Mouse (Mus musculus) hindbrain, embryonic 16.5 days (tissue): Measurements from ENCODE around the gene Adgrg6. TPM values are rescaled to one million over a fixed set of nuclear protein-coding genes. Genes with fewer than 3 reads are reported as not detected.
A peak's percentile ranks its signal among the peaks of the same experiment; 100 is the strongest.

Source experiments
- ATAC-seq: fragments of 200-750 bp; cut with Nextera tagmentation; 2 replicates; pipeline ENCODE4 v1.8.0; 2017; ENCODE audit warnings: moderate TSS enrichment, moderate library complexity
- H3K27ac ChIP-seq: fragments of 300-500 bp; sonication (generic); 2 replicates; pipeline ENCODE4 v1.5.1; 2014; ENCODE audit warnings: low read depth, mild to moderate bottlenecking, control low read depth, low read length, moderate library complexity
- H3K27me3 ChIP-seq: fragments of 300-500 bp; sonication (generic); replicated peaks from 2 replicates; pipeline ENCODE4 v1.6.1; 2014; ENCODE audit warnings: low read length; ENCODE audit not compliant: control insufficient read depth, insufficient read depth
- H3K36me3 ChIP-seq: fragments of 300-500 bp; sonication (generic); 2 replicates; pipeline ENCODE4 v1.6.1; 2014; ENCODE audit warnings: mild to moderate bottlenecking, low read length, moderate library complexity, mixed read lengths; ENCODE audit not compliant: control insufficient read depth, insufficient read depth
- H3K4me1 ChIP-seq: fragments of 300-500 bp; sonication (generic); 2 replicates; pipeline ENCODE4 v1.6.1; 2014; ENCODE audit warnings: low read depth, low read length; ENCODE audit not compliant: control insufficient read depth, insufficient read depth
- H3K4me2 ChIP-seq: fragments of 300-500 bp; sonication (generic); 2 replicates; pipeline ENCODE4 v1.6.1; 2014; ENCODE audit warnings: mild to moderate bottlenecking, low read length, control low read depth, moderate library complexity
- H3K4me3 ChIP-seq: fragments of 300-500 bp; sonication (generic); 2 replicates; pipeline ENCODE4 v1.5.1; 2014; ENCODE audit warnings: mild to moderate bottlenecking, low read length, control low read depth, moderate library complexity
- H3K9ac ChIP-seq: fragments of 300-500 bp; sonication (generic); 2 replicates; pipeline ENCODE4 v1.6.1; 2014; ENCODE audit warnings: low read depth, mild to moderate bottlenecking, control low read depth, low read length, moderate library complexity
- H3K9me3 ChIP-seq: fragments of 300-500 bp; sonication (generic); 2 replicates; pipeline ENCODE4 v1.6.1; 2014; ENCODE audit warnings: mild to moderate bottlenecking, low read length, moderate library complexity; ENCODE audit not compliant: control insufficient read depth
- WGBS: fragments of 180-500 bp; shearing (Covaris S2); extraction: QIAGEN DNeasy Blood & Tissue Kit; methylation state at CpG from one replicate; pipeline ENCODE4 v1.1.7; 2014; 5-methylcytosine and 5-hydroxymethylcytosine counted together
- polyA plus RNA-seq: library from polyadenylated mRNA; unstranded; fragments of >200 nt; fragmentation: Nextera tagmentation; extraction: Ambion mirVana; gene quantifications from 2 replicates; pipeline ENCODE4 v1.2.1, GENCODE M21; 2015

Adgrg6 gene
- polyA plus RNA-seq, 1 experiment from 2014 or later = 1.3 TPM

GRCm38 (mm10) chr10:14511904-14512663 is 33.4 kb downstream of the Adgrg6 start:
- no peak overlapping the region for H3K4me2 ChIP-seq
- H3K36me3 ChIP-seq = no peaks in the 10 kb centered on the region
- ATAC-seq = peak; percentile 73; the same call in 1 of the 2 replicates
- 16% methylated on average over 2 of the region's 2 CpGs for WGBS
- no peaks in the 10 kb centered on the region for H3K4me1 ChIP-seq
- no peak overlapping the region for H3K9ac ChIP-seq
- H3K4me3 ChIP-seq = no peak overlapping the region
- H3K9me3 ChIP-seq = no peaks in the 10 kb centered on the region
- H3K27me3 ChIP-seq = no peaks in the 10 kb centered on the region
- no peak overlapping the region for H3K27ac ChIP-seq

DNA sequence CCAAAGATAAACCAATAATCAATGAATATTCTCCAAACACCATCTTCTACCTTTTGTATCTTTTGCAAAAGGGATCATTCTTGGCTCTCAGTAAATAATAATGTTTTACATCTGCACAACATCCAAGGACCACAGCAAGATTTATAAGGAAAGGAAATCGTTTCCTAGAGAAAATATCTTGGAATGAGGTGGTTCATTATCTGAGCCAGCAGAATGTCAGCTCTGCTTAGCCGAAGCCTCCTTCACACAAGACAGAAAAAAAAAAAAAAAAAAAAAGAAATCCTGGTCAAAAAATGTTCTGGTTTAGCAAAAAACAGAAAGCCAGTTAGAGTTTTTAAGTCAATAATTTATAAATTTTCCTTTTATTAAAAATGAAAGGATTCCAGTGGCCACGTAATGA is 34.3 kb downstream of the Adgrg6 start:
- no peaks in the 10 kb centered on the region for H3K4me1 ChIP-seq
- no peaks in the 10 kb centered on the region for H3K36me3 ChIP-seq
- H3K9ac ChIP-seq = no peak overlapping the region
- ATAC-seq = no peak
- 64% methylated on average over 3 of the region's 3 CpGs for WGBS
- H3K9me3 ChIP-seq = no peaks in the 10 kb centered on the region
- no peaks in the 10 kb centered on the region for H3K27me3 ChIP-seq
- no peak overlapping the region for H3K4me3 ChIP-seq
- no peak overlapping the region for H3K27ac ChIP-seq
- no peak overlapping the region for H3K4me2 ChIP-seq

DNA sequence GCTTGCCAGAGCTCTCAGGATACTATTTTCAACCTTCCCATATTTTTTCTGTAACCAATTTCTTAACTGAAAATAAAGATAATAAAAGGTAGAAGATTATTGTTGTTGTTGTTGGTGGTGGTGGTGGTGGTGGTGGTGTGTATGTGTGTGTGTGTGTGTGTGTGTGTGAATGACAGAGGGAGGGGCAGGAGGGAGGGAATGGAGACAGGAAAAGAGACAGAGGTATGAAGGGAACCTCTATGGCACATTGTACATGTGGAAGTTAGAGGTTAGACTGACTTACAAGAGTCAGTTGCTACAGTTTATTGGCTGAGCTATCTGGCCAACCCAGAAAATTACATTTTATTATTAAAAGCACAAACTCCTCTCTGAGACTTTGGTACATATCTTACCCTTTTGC is 49.8 kb downstream of the Adgrg6 start:
- Histone ChIP-seq H3K9ac (no peak overlapping the region), H3K9me3 (no peaks in the 10 kb centered on the region), H3K4me2 (no peak overlapping the region), H3K27ac (no peak overlapping the region), H3K27me3 (no peaks in the 10 kb centered on the region), H3K36me3 (no peaks in the 10 kb centered on the region), H3K4me1 (no peaks in the 10 kb centered on the region), H3K4me3 (no peak overlapping the region)
- no peak for ATAC-seq

DNA sequence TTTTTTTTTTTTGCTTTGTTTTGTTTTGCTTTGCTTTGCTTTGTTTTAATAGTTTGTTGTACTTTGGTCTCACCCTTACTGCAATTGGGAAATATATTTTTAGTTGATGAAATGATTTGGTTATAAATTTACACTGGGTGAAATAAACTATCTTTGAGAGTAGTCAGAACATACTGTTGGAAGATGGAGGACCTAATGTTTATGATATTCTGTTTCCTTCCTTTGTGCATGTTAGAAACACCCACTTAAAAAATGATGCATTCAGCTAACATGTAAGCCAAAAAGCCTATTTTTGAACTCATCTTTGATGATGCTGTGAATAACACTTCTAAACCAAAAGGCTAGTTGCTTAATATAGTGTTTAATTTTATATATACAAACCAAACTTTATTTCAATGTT is 50.3 kb downstream of the Adgrg6 start:
- Histone ChIP-seq H3K27ac (no peak overlapping the region), H3K4me2 (no peak overlapping the region), H3K4me3 (no peak overlapping the region), H3K9ac (no peak overlapping the region), H3K36me3 (no peaks in the 10 kb centered on the region), H3K9me3 (no peaks in the 10 kb centered on the region), H3K4me1 (no peaks in the 10 kb centered on the region), H3K27me3 (no peaks in the 10 kb centered on the region)
- ATAC-seq = no peak

DNA sequence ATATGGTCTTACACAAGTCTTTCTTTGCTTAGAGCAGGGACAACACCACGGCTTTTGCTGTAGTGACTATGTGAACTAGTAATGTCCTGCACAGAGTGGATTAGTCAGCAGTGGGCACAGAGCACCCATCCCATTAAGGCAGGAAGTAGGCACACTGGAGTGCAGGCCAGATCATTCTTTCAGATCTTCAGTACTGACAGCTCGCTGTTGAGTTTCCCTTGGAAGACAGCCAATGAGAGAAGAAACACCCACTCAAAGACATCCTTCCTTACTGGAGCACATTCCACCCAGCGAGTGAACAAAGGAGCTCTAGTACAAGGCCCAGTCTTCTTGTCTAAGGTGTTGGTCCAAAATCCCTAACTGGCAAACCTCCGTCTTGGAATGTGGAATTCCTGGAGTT is 53.6 kb downstream of the Adgrg6 start:
- WGBS = 74% methylated on average over 4 of the region's 4 CpGs

DNA sequence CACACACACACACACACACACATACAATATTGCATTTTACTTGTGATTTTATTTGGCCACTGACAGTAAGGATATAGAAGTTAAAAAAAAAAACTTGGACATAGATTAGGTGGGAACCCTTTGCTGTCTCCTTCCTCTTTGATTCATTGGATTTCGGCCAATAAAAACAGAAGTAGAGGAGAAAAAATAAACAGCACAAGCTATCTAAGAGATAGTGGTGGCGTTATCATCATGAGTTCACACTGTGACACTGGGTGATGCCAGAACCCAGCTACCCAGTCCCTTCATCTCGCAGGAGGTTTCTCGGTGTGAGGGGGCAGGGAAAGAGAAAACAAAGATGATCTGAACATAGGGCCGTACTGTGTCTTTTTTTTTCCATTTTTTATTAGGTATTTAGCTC is 62.2 kb downstream of the Adgrg6 start:
- no peaks in the 10 kb centered on the region for H3K4me1 ChIP-seq
- no peaks in the 10 kb centered on the region for H3K27me3 ChIP-seq
- no peak overlapping the region for H3K9ac ChIP-seq
- no peak for ATAC-seq
- H3K9me3 ChIP-seq = no peaks in the 10 kb centered on the region
- no peak overlapping the region for H3K4me2 ChIP-seq
- H3K36me3 ChIP-seq = no peaks in the 10 kb centered on the region
- H3K27ac ChIP-seq = no peak overlapping the region
- H3K4me3 ChIP-seq = no peak overlapping the region
- WGBS = 83% methylated on average over 5 of the region's 5 CpGs

More for the DNA sequence above, 53.6 kb downstream of the Adgrg6 start:
- no peaks in the 10 kb centered on the region for H3K9me3 ChIP-seq
- no peak overlapping the region for H3K9ac ChIP-seq
- no peak overlapping the region for H3K27ac ChIP-seq
- H3K4me1 ChIP-seq = no peaks in the 10 kb centered on the region
- H3K4me3 ChIP-seq = no peak overlapping the region
- H3K36me3 ChIP-seq = no peaks in the 10 kb centered on the region
- ATAC-seq = no peak
- H3K4me2 ChIP-seq = no peak overlapping the region
- no peaks in the 10 kb centered on the region for H3K27me3 ChIP-seq

DNA sequence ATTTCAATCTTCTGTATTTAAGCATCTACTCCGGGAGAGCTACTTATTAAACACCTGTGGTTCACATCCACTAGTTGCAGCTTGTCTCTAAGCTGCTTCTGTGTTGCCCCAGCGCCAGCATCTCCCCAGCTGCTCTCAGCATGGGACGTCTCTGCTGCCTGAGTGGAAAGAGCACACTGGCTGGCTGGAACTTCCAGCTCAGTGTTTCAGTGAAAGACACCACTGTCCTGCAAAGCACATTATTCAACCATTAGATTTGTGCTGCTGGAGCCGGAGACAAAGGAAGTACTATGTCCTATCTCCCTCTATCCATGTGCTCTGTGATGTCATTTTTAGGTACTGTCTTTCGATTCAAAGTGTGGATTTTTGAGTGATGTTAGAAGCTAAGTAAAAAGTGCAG is 63.0 kb downstream of the Adgrg6 start:
- Histone ChIP-seq H3K36me3 (no peaks in the 10 kb centered on the region), H3K27ac (no peak overlapping the region), H3K27me3 (no peaks in the 10 kb centered on the region), H3K4me2 (no peak overlapping the region), H3K9ac (no peak overlapping the region), H3K4me3 (no peak overlapping the region), H3K9me3 (no peaks in the 10 kb centered on the region), H3K4me1 (no peaks in the 10 kb centered on the region)
- ATAC-seq = peak; percentile 93
- WGBS = 33% methylated on average over 5 of the region's 5 CpGs

GRCm38 (mm10) chr10:14480928-14481327 is 64.5 kb downstream of the Adgrg6 start:
- Histone ChIP-seq H3K27ac (no peak overlapping the region), H3K4me3 (no peak overlapping the region), H3K4me1 (no peaks in the 10 kb centered on the region), H3K9ac (no peak overlapping the region), H3K27me3 (no peaks in the 10 kb centered on the region), H3K4me2 (no peak overlapping the region), H3K36me3 (no peaks in the 10 kb centered on the region), H3K9me3 (no peaks in the 10 kb centered on the region)
- ATAC-seq = no peak
- 58% methylated on average over 5 of the region's 5 CpGs for WGBS

GRCm38 (mm10) chr10:14476393-14476792 is 69.1 kb downstream of the Adgrg6 start:
- H3K27ac ChIP-seq = no peak overlapping the region
- H3K4me3 ChIP-seq = no peak overlapping the region
- H3K9ac ChIP-seq = no peak overlapping the region
- 58% methylated on average over 1 of the region's 1 CpGs for WGBS
- H3K4me2 ChIP-seq = no peak overlapping the region
- H3K36me3 ChIP-seq = no peaks in the 10 kb centered on the region
- no peaks in the 10 kb centered on the region for H3K9me3 ChIP-seq
- no peak for ATAC-seq
- no peaks in the 10 kb centered on the region for H3K4me1 ChIP-seq
- no peaks in the 10 kb centered on the region for H3K27me3 ChIP-seq

DNA sequence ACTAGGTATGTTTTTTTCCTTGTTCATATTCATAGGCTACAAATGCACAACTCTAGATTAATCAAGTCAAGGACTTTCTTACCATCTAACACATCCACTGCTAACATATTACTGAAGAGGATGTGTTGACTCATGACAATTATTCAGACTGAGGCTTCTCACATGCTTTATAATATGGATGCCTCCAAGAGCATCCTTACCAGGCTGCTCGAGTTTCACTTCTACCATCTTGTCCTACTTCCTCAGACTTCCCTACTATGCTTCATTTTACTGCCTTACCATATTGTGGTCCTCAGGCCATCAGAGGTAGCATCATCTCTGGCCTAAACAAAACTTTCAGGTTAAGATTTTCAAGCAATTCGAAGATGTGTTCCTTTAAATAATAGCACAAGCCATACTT is 69.8 kb downstream of the Adgrg6 start:
- H3K4me2 ChIP-seq = no peak overlapping the region
- ATAC-seq = no peak
- 84% methylated on average over 2 of the region's 2 CpGs for WGBS

More for the DNA sequence above, 69.8 kb downstream of the Adgrg6 start:
- H3K27ac ChIP-seq = no peak overlapping the region
- H3K27me3 ChIP-seq = no peaks in the 10 kb centered on the region
- no peak overlapping the region for H3K9ac ChIP-seq
- H3K4me1 ChIP-seq = no peaks in the 10 kb centered on the region
- H3K9me3 ChIP-seq = no peaks in the 10 kb centered on the region
- no peaks in the 10 kb centered on the region for H3K36me3 ChIP-seq
- no peak overlapping the region for H3K4me3 ChIP-seq
